Mouse (Mus musculus) limb, embryonic 12.5 days (tissue): ENCODE measurements around the gene Ankmy2. TPM values are rescaled to one million over a fixed set of nuclear protein-coding genes. Genes with fewer than 3 reads are reported as not detected.

ENCODE experiments used
- ATAC-seq: fragments of 200-750 bp; cut with Nextera tagmentation; 2 replicates; pipeline ENCODE4 v1.8.0; 2017; ENCODE audit warnings: low read depth, moderate TSS enrichment; ENCODE audit not compliant: insufficient number of reproducible peaks, insufficient read depth, low FRiP score, low TSS enrichment
- H3K27ac ChIP-seq: fragments of 300-500 bp; sonication (generic); 2 replicates; pipeline ENCODE4 v1.5.1; 2016; ENCODE audit warnings: mild to moderate bottlenecking, moderate library complexity
- H3K27me3 ChIP-seq: fragments of 300-500 bp; sonication (generic); 2 replicates; pipeline ENCODE4 v1.6.1; 2016; ENCODE audit warnings: mild to moderate bottlenecking, moderate library complexity
- H3K36me3 ChIP-seq: fragments of 300-500 bp; sonication (generic); 2 replicates; pipeline ENCODE4 v1.6.1; 2016; ENCODE audit warnings: mild to moderate bottlenecking, moderate library complexity
- H3K4me1 ChIP-seq: fragments of 300-500 bp; sonication (generic); replicated peaks from 2 replicates; pipeline ENCODE4 v1.6.1; 2016
- H3K4me2 ChIP-seq: fragments of 300-500 bp; sonication (generic); 2 replicates; pipeline ENCODE4 v1.6.1; 2016; ENCODE audit warnings: mild to moderate bottlenecking, moderate library complexity
- H3K4me3 ChIP-seq: fragments of 300-500 bp; sonication (generic); replicated peaks from 2 replicates; pipeline ENCODE4 v1.5.1; 2016; ENCODE audit warnings: mild to moderate bottlenecking
- H3K9ac ChIP-seq: fragments of 300-500 bp; sonication (generic); replicated peaks from 2 replicates; pipeline ENCODE4 v1.6.1; 2016; ENCODE audit warnings: mild to moderate bottlenecking, moderate library complexity
- H3K9me3 ChIP-seq: fragments of 300-500 bp; sonication (generic); 2 replicates; pipeline ENCODE4 v1.6.1; 2016; ENCODE audit warnings: mild to moderate bottlenecking, moderate library complexity
- WGBS: fragments of 180-500 bp; shearing (Covaris S2); methylation state at CpG from one replicate; pipeline ENCODE4 v1.1.7; 2016; 5-methylcytosine and 5-hydroxymethylcytosine counted together
- polyA plus RNA-seq: library from polyadenylated mRNA; unstranded; fragments of >200 nt; fragmentation: Nextera tagmentation; extraction: Ambion mirVana; gene quantifications from 2 replicates; pipeline ENCODE4 v1.2.1, GENCODE M21; 2016

Ankmy2 gene
- 27.5 and 29.2 TPM in 2 replicates for polyA plus RNA-seq

DNA sequence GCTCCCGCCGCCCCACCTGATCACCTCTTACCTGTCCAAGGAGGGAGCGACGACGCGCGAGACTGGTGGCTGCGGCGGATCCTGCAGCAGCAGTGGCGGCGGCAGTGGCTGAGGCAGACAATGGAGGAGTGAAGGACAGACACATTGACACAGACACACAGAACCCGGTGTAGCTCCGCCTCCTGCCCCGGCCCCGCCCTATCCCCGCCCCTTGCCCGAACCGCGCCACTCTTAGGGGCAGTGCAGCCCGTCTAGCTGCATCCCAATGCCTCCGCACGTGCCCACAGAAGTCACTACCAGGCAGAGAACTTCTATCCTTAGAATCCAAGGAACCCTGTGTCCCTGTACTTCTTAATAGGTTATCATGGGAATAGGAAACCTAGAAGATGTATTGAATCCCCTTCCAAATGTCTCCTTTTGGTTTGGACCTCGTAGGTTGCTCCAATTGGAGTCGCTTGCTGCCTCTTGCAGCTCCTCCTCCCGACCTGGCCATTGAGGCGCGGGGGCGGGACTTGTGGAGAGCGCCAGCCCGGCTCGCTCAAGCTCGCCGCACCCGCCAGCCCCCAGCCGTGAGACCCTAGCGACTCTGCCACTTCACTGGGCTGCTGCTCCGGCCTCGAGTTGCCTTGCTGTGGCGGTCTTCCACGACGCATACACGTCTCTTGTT lies at the start of gene Ankmy2:
Gene Ankmy2 (plus strand): TSS at position 478 of the 667 bp plus-strand sequence.
- Histone ChIP-seq H3K9ac (peak within 1 kb of the TSS; percentile 87), H3K27ac (peak within 1 kb of the TSS; percentile 90), H3K4me1 (peaks cover 27% of the 10 kb centered on the region), H3K4me3 (peak within 1 kb of the TSS; percentile 88), H3K36me3 (peaks cover 7% of the 10 kb centered on the region; the same call in 1 of the 2 replicates), H3K4me2 (peak within 1 kb of the TSS; percentile 80), H3K9me3 (no peaks in the 10 kb centered on the region), H3K27me3 (no peaks in the 10 kb centered on the region)
- under 1% methylated on average over 42 of the region's 42 CpGs for WGBS
- peak; percentile 95 for ATAC-seq

DNA sequence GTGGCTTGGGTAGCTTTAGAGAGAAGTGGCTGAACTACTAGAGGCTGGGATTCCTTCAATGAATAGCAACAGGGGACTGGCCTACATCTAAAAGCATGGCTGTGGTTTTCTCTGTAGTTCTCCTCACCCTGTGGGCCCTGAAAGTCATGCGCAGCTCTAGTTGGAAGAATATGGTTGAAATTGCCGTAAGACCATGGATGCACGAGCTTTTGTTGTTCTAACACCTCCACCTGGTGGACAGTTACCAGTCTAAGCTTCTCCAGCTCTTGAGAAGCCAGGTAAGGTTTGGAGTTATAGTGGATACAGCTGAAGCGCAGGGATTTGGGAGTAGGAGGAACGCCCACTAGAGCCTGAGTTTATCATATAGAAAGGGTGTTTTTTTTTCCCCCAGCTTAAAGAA lies 48.5 kb upstream of the Ankmy2 start:
- H3K4me2 ChIP-seq: no peak overlapping the region
- H3K36me3 ChIP-seq: peaks cover 80% of the 10 kb centered on the region
- no peaks in the 10 kb centered on the region for H3K27me3 ChIP-seq

DNA sequence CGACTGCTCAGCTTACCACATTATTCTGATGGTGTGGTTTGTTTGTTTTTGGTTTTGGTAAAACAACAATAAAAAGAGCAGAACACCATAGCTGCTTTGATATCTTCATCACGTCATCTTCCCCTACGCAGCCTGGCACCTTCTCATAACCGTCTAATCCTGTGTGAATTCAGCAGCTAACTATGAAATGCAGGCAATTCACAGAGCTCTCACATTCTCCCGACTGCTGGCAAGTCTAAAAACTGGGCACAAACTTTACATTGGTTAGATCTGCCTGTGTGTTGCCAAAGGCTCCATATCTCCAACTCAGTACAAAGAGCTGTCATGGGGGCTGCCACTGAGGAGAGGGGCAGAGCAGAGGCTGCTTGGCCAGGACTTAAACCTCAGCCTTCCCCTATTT lies 46.5 kb upstream of the Ankmy2 start:
- no peak overlapping the region for H3K4me2 ChIP-seq
- H3K36me3 ChIP-seq: peaks cover 87% of the 10 kb centered on the region
- no peaks in the 10 kb centered on the region for H3K27me3 ChIP-seq
- ATAC-seq: no peak
- H3K9me3 ChIP-seq: no peaks in the 10 kb centered on the region
- no peak overlapping the region for H3K9ac ChIP-seq
- H3K4me3 ChIP-seq: no peak overlapping the region
- WGBS: 93% methylated on average over 5 of the region's 5 CpGs
- H3K27ac ChIP-seq: no peak overlapping the region
- no peaks in the 10 kb centered on the region for H3K4me1 ChIP-seq

More for the DNA sequence above, 48.5 kb upstream of the Ankmy2 start:
- H3K4me3 ChIP-seq: no peak overlapping the region
- WGBS: 93% methylated on average over 5 of the region's 5 CpGs
- no peak overlapping the region for H3K9ac ChIP-seq
- no peak overlapping the region for H3K27ac ChIP-seq
- H3K4me1 ChIP-seq: no peaks in the 10 kb centered on the region
- no peak for ATAC-seq
- H3K9me3 ChIP-seq: no peaks in the 10 kb centered on the region

DNA sequence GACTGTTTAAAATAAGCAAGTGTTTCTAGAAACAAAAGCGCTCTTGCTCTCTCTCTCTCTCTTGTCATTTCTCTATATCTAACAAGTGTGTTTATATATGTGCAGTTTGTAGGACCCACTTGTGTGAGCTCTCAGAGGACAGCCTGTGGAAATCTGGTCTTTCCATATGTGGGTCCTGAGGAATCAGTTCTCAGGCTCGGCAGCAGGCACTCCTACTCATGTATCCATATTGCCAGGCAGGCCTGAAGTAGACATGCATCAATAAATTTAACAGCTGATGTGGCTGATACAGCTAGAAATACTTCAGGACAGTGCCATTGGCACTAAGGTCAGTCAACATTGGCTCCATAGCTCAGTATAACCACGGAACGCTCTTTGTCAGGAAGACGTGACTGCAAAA lies 45.8 kb upstream of the Ankmy2 start:
- no peak overlapping the region for H3K4me2 ChIP-seq
- no peak overlapping the region for H3K27ac ChIP-seq
- ATAC-seq: no peak
- H3K4me3 ChIP-seq: no peak overlapping the region
- 93% methylated on average over 5 of the region's 5 CpGs for WGBS
- no peaks in the 10 kb centered on the region for H3K4me1 ChIP-seq
- H3K27me3 ChIP-seq: no peaks in the 10 kb centered on the region
- peaks cover 89% of the 10 kb centered on the region for H3K36me3 ChIP-seq
- no peaks in the 10 kb centered on the region for H3K9me3 ChIP-seq
- H3K9ac ChIP-seq: no peak overlapping the region

DNA sequence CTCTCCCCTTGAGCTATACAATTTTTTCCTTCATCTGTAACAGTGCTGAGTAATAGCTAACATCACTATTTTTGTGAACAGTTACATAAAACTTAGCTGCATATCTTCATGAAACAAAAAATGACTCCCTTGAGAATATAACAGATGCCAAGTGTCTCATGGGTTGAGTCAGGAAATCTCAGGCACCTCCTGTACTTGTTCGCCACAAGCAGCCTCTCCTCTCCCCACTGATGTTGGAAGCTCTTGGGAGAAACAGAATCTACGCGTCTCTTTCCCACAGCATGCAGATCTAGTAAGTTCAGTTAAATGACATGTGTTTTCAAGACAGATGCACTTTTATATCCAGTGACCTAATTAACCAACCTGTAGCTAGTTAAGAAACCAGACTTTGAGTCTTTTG lies 44.8 kb upstream of the Ankmy2 start:
- H3K4me1 ChIP-seq: no peaks in the 10 kb centered on the region
- WGBS: 95% methylated on average over 3 of the region's 3 CpGs
- H3K36me3 ChIP-seq: peaks cover 86% of the 10 kb centered on the region
- H3K27me3 ChIP-seq: no peaks in the 10 kb centered on the region
- H3K4me3 ChIP-seq: no peak overlapping the region
- no peak for ATAC-seq
- no peak overlapping the region for H3K27ac ChIP-seq
- no peaks in the 10 kb centered on the region for H3K9me3 ChIP-seq
- H3K4me2 ChIP-seq: no peak overlapping the region
- H3K9ac ChIP-seq: no peak overlapping the region

DNA sequence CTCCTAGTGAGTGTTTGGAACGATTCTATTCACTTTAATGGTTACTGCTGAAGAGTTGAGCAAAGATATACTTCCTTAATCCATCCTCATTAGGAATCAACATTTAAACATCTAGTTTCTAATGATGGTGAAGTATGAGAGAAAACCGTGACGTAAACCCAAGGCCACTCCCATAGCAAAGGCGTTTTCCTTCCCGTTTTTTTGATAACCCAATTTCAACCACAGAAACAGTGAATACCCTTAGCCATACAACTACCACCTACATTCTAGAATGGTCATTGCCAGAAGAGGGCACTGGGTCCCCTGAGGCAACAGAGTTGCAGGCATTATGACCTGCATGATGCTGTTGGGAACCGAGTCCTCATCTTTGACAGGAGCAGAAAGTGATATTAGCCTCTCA lies 39.8 kb upstream of the Ankmy2 start:
- no peak for ATAC-seq
- Histone ChIP-seq H3K4me3 (no peak overlapping the region), H3K27ac (no peak overlapping the region), H3K27me3 (no peaks in the 10 kb centered on the region), H3K9ac (no peak overlapping the region), H3K4me1 (no peaks in the 10 kb centered on the region), H3K9me3 (no peaks in the 10 kb centered on the region), H3K36me3 (peaks cover 79% of the 10 kb centered on the region), H3K4me2 (no peak overlapping the region)
- WGBS: 92% methylated on average over 6 of the region's 6 CpGs

DNA sequence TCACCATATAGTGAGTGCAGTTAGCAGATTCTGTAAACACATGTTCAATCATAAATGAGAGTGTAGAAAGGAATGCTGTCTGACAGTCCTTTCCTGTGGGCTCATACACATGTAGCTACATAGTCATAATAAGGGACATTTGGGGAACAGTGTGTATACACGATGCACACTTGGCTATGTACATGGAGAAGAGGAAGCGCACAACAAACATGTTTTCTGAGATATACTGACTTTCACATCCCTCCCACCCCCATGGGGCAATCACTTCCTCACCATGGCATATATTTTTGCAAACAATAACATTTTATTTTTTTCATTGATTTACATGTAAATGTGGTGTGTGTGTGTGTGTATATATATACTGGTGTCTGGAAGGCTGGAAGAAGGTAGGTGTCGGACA lies 37.7 kb upstream of the Ankmy2 start:
- Histone ChIP-seq H3K27me3 (no peaks in the 10 kb centered on the region), H3K4me2 (no peak overlapping the region), H3K4me1 (no peaks in the 10 kb centered on the region), H3K4me3 (no peak overlapping the region), H3K36me3 (peaks cover 80% of the 10 kb centered on the region), H3K27ac (no peak overlapping the region), H3K9me3 (no peaks in the 10 kb centered on the region), H3K9ac (no peak overlapping the region)
- no peak for ATAC-seq
- 91% methylated on average over 3 of the region's 3 CpGs for WGBS

DNA sequence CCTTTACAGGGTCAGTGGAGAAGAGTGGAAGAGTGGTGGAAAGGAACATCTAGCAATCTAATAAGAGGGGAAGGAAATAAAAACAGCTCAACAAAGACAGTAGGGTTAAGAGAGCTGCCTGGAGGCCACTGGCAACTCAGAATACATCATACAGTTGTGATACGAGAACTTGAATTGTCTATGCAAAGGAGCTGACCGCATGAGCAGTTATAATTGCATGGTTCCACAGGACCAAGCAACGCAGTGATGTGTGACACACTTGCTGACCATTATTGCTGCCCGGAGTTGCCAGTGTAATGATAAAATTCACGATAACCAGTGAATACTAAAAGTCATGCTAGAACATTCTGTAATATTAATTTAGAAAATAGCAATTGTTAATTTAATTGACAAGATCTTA lies 30.9 kb upstream of the Ankmy2 start:
- Histone ChIP-seq H3K9me3 (no peaks in the 10 kb centered on the region), H3K4me3 (no peak overlapping the region), H3K4me2 (no peak overlapping the region), H3K36me3 (peaks cover 67% of the 10 kb centered on the region), H3K4me1 (no peaks in the 10 kb centered on the region), H3K9ac (no peak overlapping the region), H3K27ac (no peak overlapping the region), H3K27me3 (no peaks in the 10 kb centered on the region)
- 93% methylated on average over 5 of the region's 5 CpGs for WGBS
- ATAC-seq: no peak

DNA sequence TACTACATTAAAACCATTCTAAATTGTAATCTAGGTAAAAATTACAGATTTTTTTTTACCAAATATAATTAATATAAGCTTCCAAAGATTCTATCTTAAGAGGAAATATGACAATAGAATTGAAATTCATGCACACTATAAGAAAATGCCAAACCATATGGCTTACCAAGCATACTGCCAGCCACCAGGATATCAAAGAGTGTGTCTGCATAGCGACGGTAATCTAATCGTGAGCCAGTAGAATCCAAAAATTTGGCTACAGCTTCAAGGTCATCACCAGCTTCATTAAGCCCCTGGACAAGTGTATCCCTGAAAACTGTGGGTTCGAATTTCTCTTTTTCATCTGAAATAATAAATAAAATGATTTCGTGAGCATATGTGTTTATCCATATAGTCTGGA lies 27.1 kb upstream of the Ankmy2 start:
- no peaks in the 10 kb centered on the region for H3K9me3 ChIP-seq
- WGBS: 94% methylated on average over 5 of the region's 5 CpGs
- no peak overlapping the region for H3K4me3 ChIP-seq
- H3K4me2 ChIP-seq: no peak overlapping the region
- H3K9ac ChIP-seq: no peak overlapping the region
- H3K27ac ChIP-seq: no peak overlapping the region
- no peaks in the 10 kb centered on the region for H3K4me1 ChIP-seq
- ATAC-seq: no peak
- H3K27me3 ChIP-seq: no peaks in the 10 kb centered on the region
- peaks cover 63% of the 10 kb centered on the region for H3K36me3 ChIP-seq

DNA sequence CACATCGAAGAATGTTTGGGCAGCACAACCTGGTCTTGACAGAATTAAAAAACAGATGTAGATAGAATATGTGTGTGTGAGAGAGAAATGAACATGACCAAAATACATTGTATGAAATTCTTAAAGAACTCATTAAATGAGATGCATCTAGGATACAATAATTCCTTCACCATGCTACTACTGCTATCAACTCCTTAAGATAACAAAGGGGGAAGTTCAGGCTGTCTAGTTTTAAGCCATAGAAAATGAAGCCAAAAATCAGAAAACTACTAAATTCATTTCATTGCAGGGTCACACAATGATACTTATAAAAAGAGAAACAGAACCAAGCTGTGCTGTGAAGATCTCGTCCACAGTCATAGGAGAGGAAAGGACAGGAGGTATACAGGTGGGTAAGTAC lies 24.7 kb upstream of the Ankmy2 start:
- Histone ChIP-seq H3K9ac (no peak overlapping the region), H3K4me1 (no peaks in the 10 kb centered on the region), H3K36me3 (peaks cover 62% of the 10 kb centered on the region), H3K27ac (no peak overlapping the region), H3K4me3 (no peak overlapping the region), H3K9me3 (no peaks in the 10 kb centered on the region), H3K4me2 (no peak overlapping the region), H3K27me3 (no peaks in the 10 kb centered on the region)
- ATAC-seq: no peak
- 88% methylated on average over 2 of the region's 2 CpGs for WGBS

DNA sequence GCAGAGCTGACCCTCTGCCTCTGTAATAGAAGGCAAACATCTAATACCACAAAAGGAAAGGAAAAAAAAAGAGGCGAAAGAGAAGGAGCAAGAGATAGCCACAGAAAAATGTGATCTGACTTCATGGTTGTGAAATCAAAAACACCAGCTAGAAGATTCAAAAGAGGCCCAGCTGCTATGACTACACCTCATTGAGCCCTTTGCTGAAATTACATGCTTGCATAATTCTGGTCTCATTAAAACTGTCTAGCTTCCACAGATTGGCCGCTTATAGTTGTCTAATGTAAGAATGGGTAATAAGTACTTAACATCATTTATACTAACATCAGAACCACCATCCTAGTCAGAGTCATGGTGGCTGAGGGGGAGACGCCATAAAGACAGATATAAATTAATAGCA lies 24.2 kb upstream of the Ankmy2 start:
- Histone ChIP-seq H3K27me3 (no peaks in the 10 kb centered on the region), H3K9ac (no peak overlapping the region), H3K36me3 (peaks cover 62% of the 10 kb centered on the region), H3K4me1 (no peaks in the 10 kb centered on the region), H3K27ac (no peak overlapping the region), H3K9me3 (no peaks in the 10 kb centered on the region), H3K4me2 (no peak overlapping the region), H3K4me3 (no peak overlapping the region)
- WGBS: 94% methylated on average over 3 of the region's 3 CpGs
- ATAC-seq: no peak

DNA sequence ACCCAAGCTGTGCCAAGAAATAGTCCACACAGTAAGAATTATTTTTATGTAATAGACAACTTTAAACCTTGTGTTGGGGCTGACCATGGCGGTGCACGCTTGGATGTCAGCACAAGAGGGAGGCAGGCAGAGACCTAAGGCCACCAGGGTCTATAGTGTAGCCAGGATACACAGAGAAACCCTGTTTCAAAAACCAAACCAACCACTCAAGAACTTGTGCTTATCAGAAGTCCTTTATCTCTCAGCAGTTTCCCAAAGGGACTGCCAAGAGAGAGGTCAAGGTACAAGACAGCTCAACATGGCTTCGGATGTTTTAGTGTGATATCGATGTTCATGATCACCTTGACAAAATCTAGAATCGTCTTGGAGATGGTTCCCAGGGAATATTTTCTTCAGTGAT lies 23.4 kb upstream of the Ankmy2 start:
- Histone ChIP-seq H3K9ac (no peak overlapping the region), H3K27ac (no peak overlapping the region), H3K4me3 (no peak overlapping the region), H3K4me2 (no peak overlapping the region), H3K9me3 (no peaks in the 10 kb centered on the region), H3K27me3 (no peaks in the 10 kb centered on the region), H3K4me1 (no peaks in the 10 kb centered on the region), H3K36me3 (peaks cover 60% of the 10 kb centered on the region)
- WGBS: 92% methylated on average over 5 of the region's 5 CpGs
- no peak for ATAC-seq
